Mouse (Mus musculus) ES-Bruce4 (cell line): Measurements from ENCODE around the gene Dhcr24.

ENCODE experiments used
- CTCF ChIP-seq: IDR thresholded peaks from one replicate; pipeline ENCODE4 v1.8.1; 2011; ENCODE audit warnings: low read depth, low read length
- EP300 ChIP-seq: IDR thresholded peaks from 2 replicates; pipeline ENCODE4 v1.6.1; 2011; ENCODE audit warnings: low read depth, low read length; ENCODE audit not compliant: insufficient read depth

- TF ChIP-seq CTCF = no peak
- no peak for TF ChIP-seq EP300
These were observed 73.2 kb downstream of the Dhcr24 start for GRCm38 (mm10) chr4:106634086-106634479.
